Mouse (Mus musculus) heart, adult 9 months (tissue): ENCODE data around the gene Stat1.

ENCODE experiments used
- DNase-seq, 2 experiments: peaks; one replicate each; pipeline ENCODE4 v3.0.0; 2022; ENCODE audit warnings: low spot score in 2 of 2

The Stat1 gene

DNA sequence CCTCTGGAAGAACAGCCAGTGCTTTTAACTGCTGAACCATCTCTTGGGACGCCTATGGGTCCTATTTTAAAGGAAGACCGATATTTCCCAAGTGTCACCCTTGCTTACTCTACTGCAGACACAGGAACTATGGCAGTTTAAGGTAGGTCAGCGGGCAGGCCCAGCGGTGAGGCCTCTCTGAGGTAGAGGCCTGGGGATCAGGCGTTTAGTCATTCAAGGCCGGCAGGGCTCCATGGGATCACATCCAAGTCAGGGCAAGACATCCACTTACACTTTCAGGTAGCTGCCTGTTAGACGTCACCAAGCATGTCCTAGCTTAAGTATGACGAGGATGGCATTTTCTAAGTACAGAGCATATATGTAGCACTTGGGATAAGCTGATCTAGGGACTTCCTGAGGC is 41.9 kb downstream of the Stat1 start:
- no peak for DNase-seq

DNA sequence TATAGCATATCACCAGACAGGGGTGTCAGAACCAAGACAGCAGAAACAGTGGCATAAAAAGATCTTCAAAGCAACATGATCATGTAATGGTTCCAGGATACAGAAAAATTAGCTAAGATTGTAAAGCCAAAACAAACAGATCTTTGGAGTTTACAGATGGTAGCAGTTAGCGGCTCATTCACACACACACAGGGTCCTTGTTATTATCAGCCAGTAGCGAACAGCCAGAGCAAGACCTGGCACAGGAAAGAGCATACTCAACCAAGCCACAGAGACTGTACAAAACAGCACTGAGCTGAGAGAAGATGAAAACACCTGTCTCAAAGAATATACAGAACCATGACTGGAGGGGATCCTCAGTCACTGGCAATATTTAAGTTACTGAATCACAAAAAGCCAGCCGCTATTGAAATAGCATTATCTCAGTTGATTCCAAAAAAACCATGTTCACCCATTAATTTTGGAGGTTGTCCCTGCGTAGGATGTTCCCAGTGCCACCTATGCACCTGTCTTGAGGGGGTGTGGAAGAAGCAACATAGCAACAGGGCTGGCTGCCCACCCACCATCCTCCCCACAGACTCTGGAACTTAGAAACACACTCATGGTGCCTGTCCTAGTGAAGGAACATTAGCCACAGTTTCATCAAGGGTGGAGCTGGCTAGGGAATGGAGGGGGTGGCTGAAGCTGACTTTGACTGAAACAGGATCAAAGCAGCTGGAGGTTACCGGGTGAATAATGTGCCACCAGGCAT is 44.6 kb downstream of the Stat1 start:
- DNase-seq = no peak

DNA sequence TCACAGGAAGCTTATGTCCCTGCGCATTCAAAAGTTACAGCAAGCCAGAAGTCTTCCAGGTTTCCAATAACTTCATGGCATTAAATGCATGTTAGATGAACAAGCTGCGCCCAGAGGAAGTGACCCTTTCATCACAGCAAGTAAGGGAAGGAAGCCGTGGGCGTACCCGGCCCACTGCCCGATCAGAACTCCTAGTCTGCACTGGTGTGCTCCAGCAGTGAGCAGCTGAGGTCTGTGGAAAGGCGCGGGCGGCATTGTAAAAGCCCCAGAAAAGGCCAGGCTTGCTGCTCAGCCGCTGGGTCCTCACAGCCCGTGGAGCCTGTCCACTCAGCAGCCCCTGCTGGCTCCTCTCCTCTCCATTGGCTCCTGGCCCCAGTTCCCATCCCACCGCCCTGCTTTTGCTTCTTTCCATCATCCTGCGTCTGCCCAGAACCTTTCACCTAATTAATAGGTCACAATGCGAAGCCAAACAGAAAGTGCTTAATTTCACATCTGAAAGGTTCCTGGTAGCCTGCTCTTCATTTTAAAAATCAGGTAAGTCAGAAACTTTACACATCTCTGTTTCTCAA is 47.5 kb downstream of the Stat1 start:
- DNase-seq = peak; percentile 34 to 45

DNA sequence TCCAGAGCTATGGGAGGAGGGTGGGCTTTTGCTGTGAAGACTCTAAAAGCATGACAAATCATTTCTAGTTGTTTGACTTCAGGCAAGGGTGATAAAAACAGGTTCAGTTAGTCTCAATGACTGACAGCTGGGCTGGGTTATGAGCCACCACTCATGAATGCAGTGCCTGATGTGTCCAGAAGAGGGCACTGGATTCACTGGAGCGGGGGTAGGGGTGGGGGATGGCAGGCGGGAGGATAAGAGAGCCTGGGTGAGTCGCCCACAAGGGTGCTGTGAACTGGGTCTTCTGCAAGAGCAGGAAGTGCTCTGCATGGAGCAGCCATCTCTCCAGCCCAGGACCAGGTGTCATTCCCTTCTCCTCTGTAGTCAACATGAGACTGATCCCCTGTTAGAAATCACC is 50.8 kb downstream of the Stat1 start:
- DNase-seq = peak in 1 of 2 experiments; percentile 25

DNA sequence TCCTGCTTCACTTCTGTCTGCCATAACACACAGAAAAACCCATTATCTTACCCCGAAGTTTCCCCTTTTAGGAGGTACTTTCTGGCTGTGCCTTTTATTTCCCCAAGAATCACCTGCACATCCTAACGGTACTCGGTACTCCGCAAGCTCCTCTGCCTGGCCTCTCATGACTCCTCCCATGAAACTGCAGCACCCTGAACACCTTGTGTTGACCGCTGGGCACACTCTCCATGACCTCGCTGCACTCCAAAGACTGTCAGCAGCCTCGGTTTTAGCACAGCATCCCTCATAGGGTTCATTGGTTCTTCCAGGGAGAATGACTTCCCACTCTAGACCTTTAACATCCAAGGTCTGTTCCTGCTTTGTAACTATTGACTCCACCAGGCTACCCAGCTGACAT is 51.5 kb downstream of the Stat1 start:
- no peak for DNase-seq

DNA sequence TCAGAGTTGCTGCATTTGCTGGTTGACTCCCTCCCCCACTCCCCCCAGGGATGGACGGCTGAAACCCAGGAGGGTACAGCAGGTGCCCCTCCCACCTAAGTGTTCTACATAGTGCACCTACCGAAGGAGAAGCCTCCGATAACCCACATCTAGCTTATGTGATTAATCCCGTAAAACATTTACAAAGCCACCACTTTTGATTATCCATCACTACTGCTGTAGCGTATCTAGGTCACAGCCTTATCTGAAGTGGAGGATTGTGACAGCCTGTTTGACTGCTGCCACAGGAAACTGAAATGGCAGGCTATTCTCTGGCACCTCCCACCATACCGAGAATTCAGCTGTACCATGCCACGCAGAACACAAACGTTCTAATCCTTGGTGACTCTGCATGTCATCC is 52.0 kb downstream of the Stat1 start:
- DNase-seq = no peak

DNA sequence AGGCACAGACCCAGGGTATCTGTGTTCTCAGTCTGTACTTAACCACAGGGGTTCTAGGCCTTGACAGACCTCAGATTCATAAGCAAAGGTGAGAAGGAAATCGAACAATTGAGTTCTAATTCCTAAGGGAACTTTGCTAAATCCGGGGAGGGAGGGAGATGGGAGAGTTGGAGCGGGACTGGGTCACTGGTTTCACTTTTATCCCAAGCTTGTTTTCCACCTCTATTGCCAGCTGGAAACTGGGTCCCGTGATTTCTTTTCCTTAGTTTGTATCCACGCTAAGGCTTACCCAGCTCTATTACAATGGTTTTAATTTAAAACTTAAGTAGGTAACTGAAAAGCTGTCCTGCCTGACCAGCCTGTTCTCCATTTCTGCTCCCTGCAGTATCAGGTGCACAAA is 56.1 kb downstream of the Stat1 start:
- peak; percentile 31 to 46 for DNase-seq

DNA sequence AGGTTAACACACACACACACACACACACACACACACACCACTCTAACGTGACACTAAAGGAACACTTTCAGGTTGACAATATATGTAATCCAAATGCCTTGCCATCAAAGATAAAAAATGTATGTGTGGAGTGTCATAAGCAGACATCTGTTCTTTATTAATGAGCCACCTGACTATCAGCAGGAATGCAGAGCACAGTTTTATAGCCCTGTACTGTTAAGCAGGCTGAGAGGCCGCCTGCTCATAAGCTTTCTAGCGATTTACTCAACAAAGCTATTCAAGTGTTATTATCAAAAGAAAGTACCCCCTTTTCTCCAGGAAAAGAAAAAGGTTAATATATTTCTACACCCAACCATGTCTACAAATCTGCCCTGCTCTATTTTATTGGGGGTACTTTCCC is 56.7 kb downstream of the Stat1 start:
- DNase-seq = no peak

DNA sequence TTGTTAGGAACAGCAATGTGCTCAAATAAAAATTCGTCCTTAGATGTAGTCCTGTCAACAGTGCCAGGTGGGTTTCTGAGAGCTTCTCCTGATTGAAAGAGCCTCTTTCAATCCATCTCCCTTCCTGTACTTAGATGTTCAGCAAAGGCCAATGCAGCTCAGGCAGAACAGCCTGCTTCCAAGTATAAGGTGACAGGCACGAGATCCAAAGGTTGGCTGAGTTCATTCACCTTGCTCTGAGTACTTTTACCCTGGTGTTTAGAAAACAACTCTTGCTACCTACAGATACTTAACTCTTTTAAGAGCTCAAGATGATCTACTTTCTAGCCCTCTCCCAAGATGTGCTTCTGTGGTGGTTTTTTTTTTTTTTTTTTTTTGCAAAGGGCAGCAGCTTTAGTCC is 57.8 kb downstream of the Stat1 start:
- DNase-seq = no peak

DNA sequence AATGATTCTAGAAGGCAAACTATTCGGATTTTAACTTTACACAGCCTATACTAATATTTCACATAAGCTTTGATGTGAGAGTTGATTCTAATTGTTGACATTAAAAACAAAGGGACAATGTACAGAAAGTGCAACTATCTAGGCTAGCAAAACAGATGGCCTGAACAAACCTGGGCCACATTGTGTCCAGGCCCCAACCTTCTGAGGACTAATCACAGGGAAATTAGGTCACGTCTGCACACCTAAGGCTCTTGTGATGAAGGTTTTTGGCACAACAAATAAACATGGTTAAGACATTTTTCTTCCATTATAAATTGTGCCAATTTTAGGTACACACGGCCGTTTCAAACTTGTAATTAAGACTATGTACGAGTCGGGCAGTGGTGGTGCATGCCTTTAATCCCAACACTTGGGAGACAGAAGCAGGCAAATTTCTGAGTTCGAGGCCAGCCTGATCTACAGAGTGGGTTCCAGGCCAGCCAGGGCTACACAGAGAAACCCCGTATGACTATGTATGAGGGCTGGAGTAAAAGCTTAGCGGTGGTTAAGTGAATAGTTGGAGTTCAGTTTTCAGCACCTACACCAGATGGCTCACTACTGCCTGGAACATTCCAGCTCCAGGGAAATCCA is 60.8 kb downstream of the Stat1 start:
- no peak for DNase-seq

DNA sequence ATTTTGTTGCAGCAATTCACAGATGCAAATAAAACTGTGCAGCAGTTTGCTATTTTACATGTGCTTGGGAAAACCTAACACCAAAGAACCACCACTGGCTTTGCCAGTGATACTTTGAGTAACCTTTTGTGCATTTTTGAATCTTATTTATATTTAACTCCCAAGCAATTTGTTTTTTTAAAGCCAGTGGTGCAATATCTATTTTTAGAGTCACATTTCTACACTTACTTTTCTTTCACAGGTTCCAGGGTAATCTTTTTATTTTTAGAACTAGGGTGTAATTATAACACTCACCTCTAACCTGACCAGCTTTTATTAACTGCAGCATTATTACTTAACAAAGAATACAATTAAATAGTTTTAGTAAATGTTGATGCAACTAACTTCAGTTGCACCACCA is 62.8 kb downstream of the Stat1 start:
- no peak for DNase-seq

DNA sequence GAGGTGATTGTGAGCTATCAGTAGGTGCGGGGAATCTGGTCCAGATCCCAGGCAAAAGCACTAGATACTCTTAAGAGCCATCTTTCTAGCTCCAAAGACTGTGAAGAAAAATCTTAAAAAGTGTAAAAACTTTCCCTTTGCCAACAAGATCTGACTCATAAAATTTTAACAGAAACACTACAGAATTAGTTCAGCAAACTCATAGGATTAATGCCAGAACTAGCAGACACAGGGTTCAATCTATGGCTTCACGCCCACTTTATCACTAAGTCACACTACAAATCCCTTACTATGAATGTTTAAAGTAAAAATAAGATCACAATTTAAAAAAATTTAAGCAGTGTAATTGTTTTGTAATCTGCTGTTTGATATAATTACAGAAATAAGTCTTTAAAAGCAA is 63.8 kb downstream of the Stat1 start:
- no peak for DNase-seq
